Mouse (Mus musculus) heart, postnatal 0 days (tissue): ENCODE data around the gene Lrrc1. TPM values are rescaled to one million over a fixed set of nuclear protein-coding genes. Genes with fewer than 3 reads are reported as not detected.

Experiments used
- ATAC-seq: fragments of 200-750 bp; cut with Nextera tagmentation; 2 replicates; pipeline ENCODE4 v1.8.0; 2017; ENCODE audit warnings: low read depth, moderate number of reproducible peaks, moderate library complexity; ENCODE audit not compliant: insufficient read depth
- DNase-seq: peaks from one replicate; pipeline ENCODE4 v3.0.0-alpha.2; 2016; ENCODE audit warnings: low spot score
- H3K27ac ChIP-seq: fragments of 300-500 bp; sonication (generic); 2 replicates; pipeline ENCODE4 v1.5.1; 2014; ENCODE audit warnings: low read depth, mild to moderate bottlenecking
- H3K27me3 ChIP-seq: fragments of 300-500 bp; sonication (generic); 2 replicates; pipeline ENCODE4 v1.6.1; 2014; ENCODE audit warnings: low read length, mixed read lengths; ENCODE audit not compliant: control insufficient read depth, insufficient read depth
- H3K36me3 ChIP-seq: fragments of 300-500 bp; sonication (generic); replicated peaks from 2 replicates; pipeline ENCODE4 v1.6.1; 2014; ENCODE audit warnings: low read length, mixed read lengths; ENCODE audit not compliant: control insufficient read depth, insufficient read depth
- H3K4me1 ChIP-seq: fragments of 300-500 bp; sonication (generic); 2 replicates; pipeline ENCODE4 v1.6.1; 2014; ENCODE audit warnings: antibody characterized with exemption; ENCODE audit not compliant: control insufficient read depth, insufficient read depth
- H3K4me2 ChIP-seq: fragments of 300-500 bp; sonication (generic); 2 replicates; pipeline ENCODE4 v1.6.1; 2014; ENCODE audit warnings: low read depth, mild to moderate bottlenecking, low read length, moderate library complexity
- H3K4me3 ChIP-seq: fragments of 300-500 bp; sonication (generic); 2 replicates; pipeline ENCODE4 v1.5.1; 2014; ENCODE audit warnings: low read depth, low read length
- H3K9ac ChIP-seq: fragments of 300-500 bp; sonication (generic); replicated peaks from 2 replicates; pipeline ENCODE4 v1.6.1; 2014; ENCODE audit warnings: low read depth, low read length, mixed read lengths
- H3K9me3 ChIP-seq: fragments of 300-500 bp; sonication (generic); replicated peaks from 2 replicates; pipeline ENCODE4 v1.6.1; 2016; ENCODE audit warnings: low read length; ENCODE audit not compliant: control insufficient read depth
- CTCF ChIP-seq: IDR thresholded peaks from 2 replicates; pipeline ENCODE4 v1.5.1; 2016; ENCODE audit warnings: antibody characterized with exemption, control low read depth, low read depth
- EP300 ChIP-seq: IDR thresholded peaks from 2 replicates; pipeline ENCODE4 v1.6.1; 2016; ENCODE audit warnings: antibody characterized with exemption, low read depth
- WGBS: fragments of 180-500 bp; shearing (Covaris S2); extraction: QIAGEN DNeasy Blood & Tissue Kit; methylation state at CpG from one replicate; pipeline ENCODE4 v1.1.7; 2014; 5-methylcytosine and 5-hydroxymethylcytosine counted together
- polyA plus RNA-seq: library from polyadenylated mRNA; unstranded; fragments of >200 nt; fragmentation: Nextera tagmentation; extraction: Ambion mirVana; gene quantifications from 2 replicates; pipeline ENCODE4 v1.2.1, GENCODE M21; 2015
- total RNA-seq: library from RNA; depleted of rRNA; stranded (reverse); fragments of >200 nt; gene quantifications from 2 replicates; pipeline ENCODE4 v1.2.3, GENCODE M21; 2014; ENCODE audit warnings: low replicate concordance

The Lrrc1 gene
- total and polyA plus RNA-seq, 2 experiments from 2014 or later = 17.7 to 43.8 TPM

DNA sequence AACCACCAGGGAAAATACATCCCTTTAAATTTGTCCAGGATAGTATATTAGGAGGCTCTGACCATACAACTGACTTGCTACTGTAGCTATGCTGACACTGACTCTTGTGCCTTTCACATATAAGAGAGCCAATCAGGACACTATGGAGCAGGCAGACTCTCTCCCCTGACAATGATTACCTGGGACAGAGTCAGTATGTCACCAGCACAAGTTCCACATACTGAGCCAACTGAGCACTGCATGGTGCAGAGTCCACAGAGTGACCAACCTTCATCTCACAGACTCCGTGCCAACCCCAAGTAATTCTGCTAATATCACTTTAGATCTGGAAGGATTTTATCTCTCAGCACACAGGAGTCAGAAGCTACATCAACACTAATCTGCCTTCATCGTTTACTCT lies 85.3 kb downstream of the Lrrc1 start:
- Histone ChIP-seq H3K9ac (no peak overlapping the region), H3K27me3 (no peaks in the 10 kb centered on the region), H3K4me2 (no peak overlapping the region), H3K9me3 (no peaks in the 10 kb centered on the region), H3K4me3 (no peak overlapping the region), H3K36me3 (peaks cover 27% of the 10 kb centered on the region), H3K4me1 (peaks cover 16% of the 10 kb centered on the region), H3K27ac (no peak overlapping the region)
- TF ChIP-seq EP300 (no peak), CTCF (no peak)
- ATAC-seq = no peak
- 87% methylated on average over 2 of the region's 2 CpGs for WGBS
- no peak for DNase-seq

DNA sequence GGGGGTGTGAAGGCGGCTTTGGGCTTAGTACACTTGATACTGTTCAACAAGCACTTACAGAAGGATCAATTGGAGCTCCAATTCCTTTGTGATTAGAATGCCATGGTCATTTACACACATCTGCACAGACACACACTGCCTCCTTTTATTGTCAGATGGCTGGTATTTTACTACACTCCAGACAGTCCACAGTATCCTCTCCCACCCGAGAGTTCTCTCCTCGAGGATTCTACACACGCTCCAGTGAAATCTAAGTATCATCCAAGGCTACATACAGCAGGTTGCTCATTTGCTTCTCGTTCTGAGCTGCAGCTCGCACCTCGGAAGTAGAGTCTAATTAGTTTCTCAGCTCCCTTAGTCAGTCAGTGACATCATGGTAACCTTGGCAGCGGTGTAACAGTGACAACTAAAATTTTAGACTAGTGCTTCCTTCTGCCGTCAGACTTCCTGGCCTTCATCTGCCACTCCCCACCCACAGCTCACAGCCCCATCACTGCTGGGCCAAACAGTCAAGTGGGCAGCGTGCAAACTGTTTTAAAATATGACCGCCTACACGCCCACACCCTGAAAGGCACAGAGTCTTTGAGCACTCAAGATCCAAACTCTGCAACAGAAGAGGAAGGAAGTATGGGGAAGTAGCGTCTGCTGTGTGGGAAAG lies 88.4 kb downstream of the Lrrc1 start:
- Histone ChIP-seq H3K4me3 (no peak overlapping the region), H3K27ac (no peak overlapping the region), H3K27me3 (no peaks in the 10 kb centered on the region), H3K36me3 (peaks cover 45% of the 10 kb centered on the region), H3K4me2 (no peak overlapping the region), H3K4me1 (peaks cover under 1% of the 10 kb centered on the region; the same call in 1 of the 2 replicates), H3K9me3 (no peaks in the 10 kb centered on the region), H3K9ac (no peak overlapping the region)
- ATAC-seq (no peak), DNase-seq (no peak)
- TF ChIP-seq CTCF = no peak
- TF ChIP-seq EP300 = no peak
- WGBS = 72% methylated on average over 13 of the region's 13 CpGs

DNA sequence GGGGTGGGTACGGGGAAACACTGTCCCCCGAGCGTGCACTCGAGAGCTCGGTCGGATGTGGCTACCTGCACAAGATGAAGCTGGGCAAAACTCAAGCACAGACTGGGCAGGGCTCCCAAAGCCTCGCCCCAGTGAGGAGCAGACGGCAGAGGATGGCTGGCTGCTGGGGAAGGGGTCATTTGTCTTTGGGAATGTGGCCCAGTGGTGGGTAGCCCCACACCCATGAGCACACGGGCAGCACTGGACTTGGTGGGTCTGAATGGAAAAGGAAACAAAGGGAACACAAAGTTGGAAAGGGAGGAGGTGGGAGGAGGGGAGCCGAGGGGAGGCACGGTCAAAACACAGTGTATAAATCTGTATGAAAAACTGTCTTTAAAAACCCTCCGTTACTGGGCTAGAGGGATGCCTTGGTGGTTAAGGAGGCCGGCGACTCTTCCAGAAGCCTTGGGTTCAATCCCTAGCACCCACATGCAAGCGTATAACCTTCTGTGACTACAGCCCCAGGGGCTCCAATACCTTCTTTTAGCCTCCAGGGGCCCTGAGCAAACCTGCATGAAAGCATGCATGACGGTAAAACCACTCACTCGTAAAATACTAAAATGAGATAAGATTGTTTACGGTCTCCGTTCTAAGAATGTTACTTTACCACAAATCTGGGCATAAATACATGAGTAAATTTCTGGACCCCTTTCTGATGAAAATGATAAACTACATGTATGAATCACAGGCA lies 89.1 kb downstream of the Lrrc1 start:
- Histone ChIP-seq H3K4me2 (no peak overlapping the region), H3K9ac (no peak overlapping the region), H3K4me1 (no peaks in the 10 kb centered on the region), H3K36me3 (peaks cover 48% of the 10 kb centered on the region), H3K27ac (no peak overlapping the region), H3K4me3 (no peak overlapping the region), H3K27me3 (no peaks in the 10 kb centered on the region), H3K9me3 (no peaks in the 10 kb centered on the region)
- no peak for DNase-seq
- no peak for ATAC-seq
- 90% methylated on average over 19 of the region's 19 CpGs for WGBS
- TF ChIP-seq EP300 = no peak
- TF ChIP-seq CTCF = no peak

DNA sequence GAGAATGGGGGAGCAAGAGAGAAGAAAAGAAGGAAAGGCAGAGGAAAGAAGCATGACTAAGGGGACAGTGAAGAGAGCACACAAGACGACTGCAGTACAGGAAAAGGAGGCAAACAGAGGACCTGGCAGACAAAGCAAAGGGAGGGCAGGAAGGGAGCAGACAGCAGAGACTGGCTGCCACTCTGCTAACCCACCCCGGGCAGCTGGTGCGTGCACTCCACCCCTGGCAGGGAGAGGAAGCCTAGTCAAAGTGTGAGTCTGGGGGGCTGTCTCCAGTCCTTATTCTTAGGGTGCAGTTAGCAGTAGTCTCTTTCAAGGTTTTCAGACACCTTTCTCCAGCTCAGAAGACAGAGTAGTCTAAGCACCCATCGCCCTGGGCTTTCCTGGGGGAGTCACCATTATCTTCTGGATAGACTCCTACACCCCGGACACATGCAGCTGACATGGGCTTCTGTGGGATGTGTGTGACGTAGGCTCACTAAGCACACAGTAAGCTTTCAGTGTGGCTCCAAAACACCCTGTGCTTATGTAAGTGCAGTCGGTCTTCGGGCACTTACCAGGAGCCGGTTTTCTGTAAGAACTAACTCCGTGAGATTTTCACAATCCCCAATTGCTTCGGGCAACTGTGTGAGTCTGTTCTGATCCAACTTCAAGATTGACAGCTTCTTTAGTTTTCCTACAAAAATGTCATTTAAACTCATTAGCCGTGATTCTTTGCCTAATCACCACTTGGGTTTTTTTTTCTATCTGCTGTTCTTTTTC lies 92.4 kb downstream of the Lrrc1 start:
- no peak for TF ChIP-seq CTCF
- no peak for TF ChIP-seq EP300
- no peak for ATAC-seq

DNA sequence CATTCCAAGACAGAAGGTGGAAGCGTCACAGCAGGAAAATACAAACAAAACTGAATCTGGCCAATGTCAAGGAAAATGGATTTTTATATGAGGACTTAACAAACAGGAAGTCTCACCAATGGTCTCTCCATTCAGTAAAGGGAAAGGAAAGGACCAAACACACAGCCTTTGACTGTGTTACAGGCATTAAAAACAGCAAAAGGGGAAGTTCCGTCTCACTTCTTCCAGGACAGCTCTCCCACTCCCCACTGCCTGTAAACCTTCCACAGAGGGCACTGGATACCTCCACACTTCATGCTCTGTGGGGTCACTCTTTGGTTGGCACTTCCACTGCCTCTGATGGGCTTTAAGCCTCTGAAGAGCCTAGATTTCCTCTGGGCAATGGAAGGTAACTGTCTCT lies 94.2 kb downstream of the Lrrc1 start:
- no peak for TF ChIP-seq CTCF
- TF ChIP-seq EP300 = no peak
- Histone ChIP-seq H3K4me3 (no peak overlapping the region), H3K9me3 (no peaks in the 10 kb centered on the region), H3K27me3 (no peaks in the 10 kb centered on the region), H3K9ac (no peak overlapping the region), H3K27ac (no peak overlapping the region), H3K4me1 (0 out of 2 replicates have a peak, but pooled peaks cover 1% of the 10 kb centered on the region), H3K4me2 (no peak overlapping the region), H3K36me3 (peaks cover 43% of the 10 kb centered on the region)
- no peak for DNase-seq
- 74% methylated on average over 2 of the region's 2 CpGs for WGBS
- ATAC-seq = no peak

More for the DNA sequence above, 92.4 kb downstream of the Lrrc1 start:
- WGBS = 76% methylated on average over 12 of the region's 12 CpGs
- Histone ChIP-seq H3K4me1 (no peaks in the 10 kb centered on the region), H3K9me3 (no peaks in the 10 kb centered on the region), H3K27me3 (no peaks in the 10 kb centered on the region), H3K27ac (no peak overlapping the region), H3K36me3 (peaks cover 57% of the 10 kb centered on the region), H3K9ac (no peak overlapping the region), H3K4me2 (no peak overlapping the region), H3K4me3 (no peak overlapping the region)
- DNase-seq = no peak
